Mouse (Mus musculus): ENCODE data around the gene F830045P16Rik.
"Not testable (repeated sequence)": the region's sequence is repeated elsewhere in the genome, so short reads cannot be mapped to it uniquely, and the experiment has no call there.

F830045P16Rik gene

DNA sequence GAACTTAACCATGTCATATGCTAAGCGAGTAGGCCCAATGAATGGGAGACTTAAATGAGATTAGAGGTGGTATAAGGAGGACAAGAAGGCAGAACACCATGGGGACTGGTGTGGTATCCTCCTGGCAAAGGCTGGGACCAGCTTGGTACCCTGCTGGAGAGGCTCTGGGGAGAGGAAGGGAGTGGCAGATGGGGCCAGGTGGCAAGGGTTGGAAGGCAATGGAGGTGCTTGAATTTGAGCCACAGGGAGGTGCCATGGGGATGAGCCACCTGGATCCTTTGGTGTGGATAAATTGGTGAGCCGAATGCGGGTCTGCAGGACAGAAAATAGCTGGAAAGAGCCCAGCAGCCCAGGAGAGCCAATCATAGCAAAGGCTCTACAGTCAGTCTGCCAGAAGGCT lies 8.5 kb upstream of the F830045P16Rik start:
- no peak for DNase-seq (ENCODE audit: low spot score)

- DNase-seq (ENCODE audit: low spot score) = no peak
Measured at GRCm38 (mm10) chr2:129544448-129544847, 8.0 kb upstream of the F830045P16Rik start.

DNA sequence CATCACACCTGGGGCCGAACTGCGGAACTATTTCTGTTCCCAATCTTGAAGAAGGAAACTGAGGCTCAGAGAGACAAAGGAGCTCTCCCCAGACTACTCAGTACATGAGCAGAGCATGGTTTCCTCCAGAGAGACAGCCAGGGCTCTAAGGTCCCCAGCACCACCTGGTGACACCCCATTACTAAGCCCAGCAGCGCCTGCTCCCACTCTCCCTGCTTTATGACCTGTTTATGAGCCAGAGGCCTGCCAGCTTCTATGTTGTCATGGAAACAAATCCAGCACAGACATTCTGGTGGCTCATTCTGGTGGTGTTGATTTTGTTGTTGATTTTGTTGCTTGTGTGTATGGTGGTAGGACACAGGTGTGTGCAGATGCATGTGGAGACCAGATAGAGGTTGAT lies 3.6 kb upstream of the F830045P16Rik start:
- no peak for DNase-seq (ENCODE audit: low spot score)

DNA sequence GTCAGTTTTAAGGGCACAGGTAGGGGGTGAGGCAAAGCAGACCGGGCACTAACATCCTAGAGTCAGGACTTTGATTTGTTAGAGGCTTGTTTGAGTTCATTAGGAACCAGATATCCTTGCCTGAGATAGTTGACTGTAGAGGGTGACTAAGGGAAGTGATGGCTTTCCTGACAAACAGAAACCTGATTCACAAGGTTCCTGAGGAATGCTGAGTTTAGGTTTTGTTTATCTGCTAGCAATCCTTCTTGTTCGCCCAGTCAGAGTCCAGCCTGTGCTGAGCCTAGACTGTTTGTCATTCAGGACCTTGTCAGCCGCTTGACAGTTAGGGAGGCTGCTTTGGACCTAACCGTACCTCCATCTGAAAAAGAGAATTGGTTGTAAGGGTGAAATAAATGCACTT lies 2.8 kb upstream of the F830045P16Rik start:
- no peak for DNase-seq (ENCODE audit: low spot score)

DNA sequence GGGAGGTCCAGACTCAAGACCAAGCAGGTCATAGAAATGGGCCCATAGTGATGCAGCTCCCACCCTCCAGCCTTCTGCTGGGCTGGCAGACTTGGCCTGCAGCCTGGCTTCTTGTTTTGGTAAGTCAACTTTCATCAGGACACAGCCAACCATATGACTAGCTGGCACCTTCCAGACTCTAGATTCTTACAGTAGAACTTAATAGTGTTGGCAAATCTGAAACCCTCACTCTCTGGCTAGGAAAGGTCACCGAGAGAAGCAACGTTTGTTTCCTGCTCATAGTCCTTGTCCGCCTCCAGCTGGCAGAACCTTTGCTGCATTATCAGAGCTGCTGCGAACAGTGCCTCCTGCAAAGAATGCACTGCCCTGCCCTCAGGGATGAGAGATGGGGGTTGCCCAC lies 1.5 kb upstream of the F830045P16Rik start:
- no peak for DNase-seq (ENCODE audit: low spot score)

GRCm38 (mm10) chr2:129537360-129537759 lies 958 bp upstream of the F830045P16Rik start:
- DNase-seq (ENCODE audit: low spot score) = no peak

DNA sequence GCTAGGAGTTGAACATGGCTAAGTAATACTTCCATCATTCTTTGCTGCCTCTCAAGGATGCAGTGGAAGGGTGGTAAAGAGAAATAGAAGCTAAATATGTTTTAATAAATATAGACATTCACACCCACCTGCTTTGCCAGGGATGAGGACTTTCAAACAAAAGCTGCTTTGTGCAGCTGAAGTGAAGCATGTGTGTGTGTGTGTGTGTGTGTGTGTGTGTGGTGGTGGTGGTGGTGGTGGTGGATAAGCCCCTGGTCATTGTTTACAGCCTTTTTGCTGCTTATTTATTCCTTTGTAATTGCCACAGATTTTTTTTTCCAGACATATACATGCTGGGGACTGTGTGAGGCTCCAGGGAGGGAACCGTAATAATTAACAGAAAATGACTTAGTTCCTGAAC lies 524 bp upstream of the F830045P16Rik start:
- no peak for DNase-seq (ENCODE audit: low spot score)

DNA sequence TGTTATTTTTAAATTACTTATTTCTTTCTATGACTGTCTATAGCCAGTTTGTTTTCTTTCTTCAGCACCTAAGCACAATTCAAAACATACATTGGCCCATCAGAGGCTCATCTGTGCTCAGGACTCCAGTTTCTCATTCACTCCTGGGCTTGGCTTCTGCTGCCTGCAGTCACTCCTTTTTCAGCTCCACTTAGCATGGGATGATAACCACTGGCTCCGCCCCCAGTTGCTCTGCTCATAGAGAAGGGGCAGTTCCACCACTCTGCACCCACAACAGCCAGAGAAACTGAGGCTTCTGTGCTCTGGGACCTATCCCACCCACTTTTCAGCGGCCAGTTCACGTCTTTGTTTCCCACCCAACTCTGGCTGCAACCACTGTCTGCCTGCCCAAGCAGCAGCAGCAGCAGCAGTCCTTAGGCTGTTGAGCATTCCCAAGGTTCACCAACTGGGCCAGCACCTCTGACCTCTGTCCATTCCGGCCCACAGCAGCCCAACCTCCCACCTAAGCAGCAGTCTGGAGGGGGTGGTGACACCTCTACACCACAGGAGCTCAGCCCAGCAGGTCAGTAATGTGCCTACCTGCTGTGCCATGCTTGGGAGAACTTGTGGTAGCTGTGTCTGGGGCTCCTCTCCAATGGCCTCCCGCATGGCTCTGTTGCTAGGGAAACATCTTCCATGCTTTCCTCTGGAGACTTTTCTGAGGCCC lies 1.4 kb downstream of the F830045P16Rik start:
- DNase-seq (ENCODE audit: low spot score) = no peak

DNA sequence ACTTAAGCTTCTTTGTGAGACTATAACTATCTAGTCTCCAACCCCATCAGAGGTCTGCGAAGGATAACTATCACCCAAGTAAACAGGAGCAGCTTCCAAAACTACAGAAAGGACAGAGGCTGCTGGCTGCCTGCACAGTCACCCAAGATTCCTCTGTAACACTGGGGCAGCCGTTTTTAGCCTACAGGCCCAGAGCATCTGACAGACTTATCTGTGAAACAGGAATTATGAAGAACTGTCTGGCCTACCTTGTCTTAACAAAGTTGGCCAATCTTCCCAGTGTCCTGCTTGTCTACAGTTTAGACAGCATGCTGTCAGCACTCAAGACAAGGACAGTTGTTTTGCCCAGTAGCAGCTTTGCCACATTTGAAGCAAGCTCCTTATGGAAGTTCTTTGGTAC lies 4.5 kb downstream of the F830045P16Rik start:
- DNase-seq (ENCODE audit: low spot score) = no peak

DNA sequence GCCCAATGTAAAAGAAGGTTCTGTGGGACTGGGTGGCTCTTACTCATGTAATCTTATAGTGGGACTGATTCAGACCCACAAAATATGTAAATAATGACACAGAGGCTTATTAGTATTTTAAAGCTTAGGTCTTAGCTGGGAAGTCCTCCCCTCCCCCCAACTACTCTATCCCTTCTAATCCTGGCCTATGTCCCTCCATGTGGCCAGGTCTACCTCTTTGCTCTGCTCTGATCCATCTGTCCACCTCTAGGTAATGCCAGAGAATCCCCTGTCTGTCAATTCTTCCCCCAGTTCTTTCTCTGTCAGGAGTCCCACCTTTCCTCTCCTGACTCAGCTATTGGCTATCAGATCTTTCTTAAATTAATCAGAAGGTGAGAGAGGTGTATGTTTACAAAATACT lies 5.3 kb downstream of the F830045P16Rik start:
- no peak for DNase-seq (ENCODE audit: low spot score)

DNA sequence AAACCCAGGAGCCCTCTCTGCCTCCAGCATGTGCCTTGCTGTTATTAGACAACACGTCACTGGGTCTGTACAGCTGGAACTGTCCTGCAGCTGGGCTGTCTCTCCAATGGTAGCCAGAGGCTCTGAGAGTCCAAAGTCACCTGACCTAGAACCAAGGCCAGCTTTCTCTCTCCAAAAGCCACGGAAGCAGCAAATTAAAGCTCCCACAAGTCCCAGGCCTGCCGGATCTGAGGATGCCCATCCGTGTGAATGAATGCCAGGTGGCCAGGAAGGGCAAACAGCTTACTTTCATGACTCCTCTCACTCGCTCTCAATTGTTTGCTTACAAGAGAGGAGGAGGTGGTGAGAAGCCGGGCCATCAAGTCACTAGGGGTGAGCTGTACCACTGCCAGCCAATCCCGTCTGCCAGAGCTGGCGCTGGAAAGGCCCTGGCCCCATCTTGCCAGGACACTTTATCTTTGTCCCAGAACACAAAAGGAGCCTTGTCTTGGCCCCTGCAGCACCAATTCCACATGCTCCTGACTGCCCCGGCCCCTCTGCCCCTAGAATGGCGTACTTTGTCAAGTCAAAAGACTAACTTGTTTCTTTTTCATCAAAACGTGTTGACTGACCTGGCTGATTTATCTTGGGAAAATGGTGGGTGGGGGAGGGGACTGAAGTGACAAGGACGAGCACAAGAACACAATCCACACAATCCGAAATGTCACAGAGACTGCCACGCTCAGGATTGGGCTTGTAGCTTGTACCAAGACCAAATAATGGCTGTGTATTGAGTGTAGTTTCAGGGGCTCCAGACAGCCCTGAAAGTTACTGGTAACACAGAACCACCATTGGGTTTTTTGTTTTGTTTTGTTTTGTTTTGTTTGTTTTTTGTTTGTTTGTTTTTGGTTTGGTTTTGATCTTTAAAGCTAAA lies 6.8 kb downstream of the F830045P16Rik start:
- DNase-seq (ENCODE audit: low spot score) = peak; percentile 2

GRCm38 (mm10) chr2:129527916-129528315 lies 8.5 kb downstream of the F830045P16Rik start:
- peak; percentile 0 for DNase-seq (ENCODE audit: low spot score)

- no peak for DNase-seq (ENCODE audit: low spot score)
Measured at GRCm38 (mm10) chr2:129526322-129526721, 10.1 kb downstream of the F830045P16Rik start.

- no peak for DNase-seq (ENCODE audit: low spot score)
Measured at GRCm38 (mm10) chr2:129525644-129526043, 10.8 kb downstream of the F830045P16Rik start.

DNA sequence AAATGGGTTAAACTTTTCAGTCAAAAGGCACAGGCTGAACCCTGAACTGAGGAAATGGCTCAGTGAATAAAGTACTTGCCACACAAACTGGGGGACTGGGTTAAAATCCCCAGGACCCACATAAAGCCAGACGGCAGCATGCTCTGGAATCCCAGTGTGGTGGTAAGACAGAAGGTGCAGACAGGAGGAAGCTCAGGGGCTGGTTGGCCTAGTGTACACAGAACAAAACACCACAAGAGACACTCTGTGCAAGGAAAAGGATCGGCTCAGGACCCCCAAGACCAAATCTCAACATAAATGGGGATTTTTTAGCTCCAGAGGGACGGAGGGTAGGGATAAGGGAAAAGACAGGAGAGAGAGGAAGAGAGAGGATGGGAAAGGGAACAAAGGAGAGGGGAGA lies 17.9 kb downstream of the F830045P16Rik start:
- DNase-seq (ENCODE audit: low spot score) = no peak

- no peak for DNase-seq (ENCODE audit: low spot score)
Measured at GRCm38 (mm10) chr2:129514923-129515920, 21.2 kb downstream of the F830045P16Rik start.

DNA sequence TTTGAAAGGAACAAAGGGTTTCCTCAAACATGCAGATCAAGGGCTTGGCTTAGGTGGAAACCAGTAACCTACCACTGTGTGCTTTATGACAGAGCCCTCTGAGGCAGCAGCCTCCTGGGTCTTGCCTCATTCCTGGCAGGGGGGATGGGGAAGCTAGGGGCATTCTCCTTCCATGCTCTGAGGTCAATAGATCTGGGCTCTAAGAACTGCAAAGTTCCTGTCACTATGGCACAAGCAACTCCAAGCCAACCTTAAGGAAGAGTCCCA lies 22.1 kb downstream of the F830045P16Rik start:
- DNase-seq (ENCODE audit: low spot score) = no peak

- no peak for DNase-seq (ENCODE audit: low spot score)
Measured at GRCm38 (mm10) chr2:129513546-129514400, 22.6 kb downstream of the F830045P16Rik start.

DNA sequence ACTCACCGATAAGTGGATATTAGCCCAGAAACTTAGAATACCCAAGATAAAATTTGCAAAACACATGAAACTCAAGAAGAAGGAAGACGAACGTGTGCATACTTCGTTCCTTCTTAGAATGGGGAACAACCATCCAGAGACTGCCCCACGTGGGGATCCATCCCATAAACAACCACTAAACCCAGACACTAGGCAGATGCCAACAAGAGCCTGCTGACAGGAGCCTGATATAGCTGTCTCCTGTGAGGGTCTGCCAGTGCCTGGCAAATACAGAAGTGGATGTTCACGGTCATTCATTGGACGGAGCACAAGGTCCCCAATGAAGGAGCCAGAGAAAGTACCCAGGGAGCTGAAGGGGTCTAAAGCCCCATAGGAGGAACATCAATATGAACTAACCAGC lies 24.3 kb downstream of the F830045P16Rik start:
- DNase-seq (ENCODE audit: low spot score) = not testable (repeated sequence)

DNA sequence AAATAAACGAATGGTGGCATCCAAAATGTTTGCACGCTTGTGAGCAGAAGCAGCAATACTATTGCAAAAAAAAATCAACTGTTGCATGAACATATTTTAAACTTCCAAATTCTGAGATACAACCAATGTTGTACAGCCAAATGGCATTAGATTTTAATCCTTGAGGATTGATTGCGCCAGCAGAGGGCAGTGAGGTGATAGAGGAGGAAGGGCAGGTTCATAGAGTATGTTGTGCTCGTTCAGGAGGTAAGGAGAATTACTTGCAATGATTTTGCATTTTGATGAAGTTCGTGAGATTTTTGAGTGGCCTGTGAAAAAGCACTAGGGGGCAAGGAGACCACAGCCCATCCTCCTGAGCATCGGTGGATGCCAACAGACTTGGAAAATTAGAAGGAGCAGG lies 33.8 kb downstream of the F830045P16Rik start:
- peak; percentile 53 for DNase-seq (ENCODE audit: low spot score)
